Mouse (Mus musculus) kidney, adult 2 months (tissue): Measurements from ENCODE around the gene Fcf1. TPM values are rescaled to one million over a fixed set of nuclear protein-coding genes. Genes with fewer than 3 reads are reported as not detected.

ENCODE experiments used
- DNase-seq: peaks from one replicate; pipeline ENCODE4 v3.0.0; 2021
- H3K27ac ChIP-seq: fragments of 200-500 bp; 2 replicates; pipeline ENCODE4 v1.5.1; 2012; ENCODE audit warnings: low read depth, low read length, control low read depth, inconsistent platforms; ENCODE audit not compliant: insufficient read depth
- H3K27me3 ChIP-seq: fragments of 200-500 bp; replicated peaks from 2 replicates; pipeline ENCODE4 v1.6.1; 2012; ENCODE audit warnings: mild to moderate bottlenecking, moderate library complexity, low read length, inconsistent platforms; ENCODE audit not compliant: control insufficient read depth, insufficient read depth
- H3K36me3 ChIP-seq: fragments of 200-500 bp; 2 replicates; pipeline ENCODE4 v1.6.1; 2012; ENCODE audit warnings: mild to moderate bottlenecking, moderate library complexity, low read length, inconsistent platforms; ENCODE audit not compliant: control insufficient read depth, insufficient read depth
- H3K4me1 ChIP-seq: fragments of 200-500 bp; 2 replicates; pipeline ENCODE4 v1.6.1; 2011; ENCODE audit warnings: low read length; ENCODE audit not compliant: control insufficient read depth, insufficient read depth
- H3K4me3 ChIP-seq: fragments of 200-500 bp; 2 replicates; pipeline ENCODE4 v1.5.1; 2011; ENCODE audit warnings: mild to moderate bottlenecking, low read depth, low read length, control low read depth; ENCODE audit not compliant: insufficient read depth
- CTCF ChIP-seq: fragments of 200-500 bp; conservative IDR thresholded peaks from 2 replicates; pipeline ENCODE4 v1.5.1; 2011; ENCODE audit warnings: low read depth, mild to moderate bottlenecking, control low read depth, low read length, moderate library complexity, mixed read lengths; ENCODE audit not compliant: insufficient read depth, insufficient read length
- POLR2A ChIP-seq: fragments of 200-500 bp; IDR thresholded peaks from one replicate; pipeline ENCODE4 v1.6.1; 2011; ENCODE audit warnings: low read depth, low read length, control low read depth
- WGBS: fragments of 180-500 bp; shearing (Covaris S2); methylation state at CpG from one replicate; pipeline ENCODE4 v1.1.7; 2018; 5-methylcytosine and 5-hydroxymethylcytosine counted together
- polyA plus RNA-seq: library from polyadenylated mRNA; depleted of rRNA; stranded (reverse); fragments of >200 nt; gene quantifications from 2 replicates; pipeline ENCODE4 v1.2.3, GENCODE M21; 2012

Gene Fcf1
- polyA plus RNA-seq, 1 experiment, result 52.0 TPM

- 94% methylated on average over 6 of the region's 6 CpGs for WGBS
- H3K27me3 ChIP-seq, result no peaks in the 10 kb centered on the region
- no peaks in the 10 kb centered on the region for H3K4me1 ChIP-seq
- H3K27ac ChIP-seq, result no peak overlapping the region
- peaks cover 4% of the 10 kb centered on the region; the same call in 1 of the 2 replicates for H3K36me3 ChIP-seq
- no peak overlapping the region for H3K4me3 ChIP-seq
- no peak for DNase-seq
- TF ChIP-seq CTCF, result no peak
- TF ChIP-seq POLR2A, result no peak
These were observed 22.0 kb upstream of the Fcf1 start for GRCm38 (mm10) chr12:84948584-84949285.

- no peak for DNase-seq
- WGBS, result 82% methylated on average over 6 of the region's 6 CpGs
- Histone ChIP-seq H3K4me3 (no peak overlapping the region), H3K36me3 (peaks cover 4% of the 10 kb centered on the region; the same call in 1 of the 2 replicates), H3K27ac (no peak overlapping the region), H3K27me3 (no peaks in the 10 kb centered on the region), H3K4me1 (no peaks in the 10 kb centered on the region)
- no peak for TF ChIP-seq POLR2A
- TF ChIP-seq CTCF, result no peak
These were observed 19.9 kb upstream of the Fcf1 start for GRCm38 (mm10) chr12:84950763-84951162.

- H3K4me1 ChIP-seq, result no peaks in the 10 kb centered on the region
- DNase-seq, result no peak
- H3K4me3 ChIP-seq, result no peak overlapping the region
- H3K27ac ChIP-seq, result no peak overlapping the region
- peaks cover 2% of the 10 kb centered on the region; the same call in 1 of the 2 replicates for H3K36me3 ChIP-seq
- 61% methylated on average over 8 of the region's 8 CpGs for WGBS
- no peaks in the 10 kb centered on the region for H3K27me3 ChIP-seq
- TF ChIP-seq POLR2A (no peak), CTCF (no peak)
These were observed 19.2 kb upstream of the Fcf1 start for GRCm38 (mm10) chr12:84951531-84951930.

GRCm38 (mm10) chr12:84952351-84952750 is 18.3 kb upstream of the Fcf1 start:
- DNase-seq, result peak; percentile 12
- no peak for TF ChIP-seq POLR2A
- no peak for TF ChIP-seq CTCF
- Histone ChIP-seq H3K36me3 (peaks cover 2% of the 10 kb centered on the region; the same call in 1 of the 2 replicates), H3K4me3 (no peak overlapping the region), H3K27ac (no peak overlapping the region), H3K4me1 (no peaks in the 10 kb centered on the region), H3K27me3 (no peaks in the 10 kb centered on the region)
- 41% methylated on average over 1 of the region's 1 CpGs for WGBS

- WGBS, result 92% methylated on average over 3 of the region's 3 CpGs
- TF ChIP-seq CTCF (no peak), POLR2A (no peak)
- no peak overlapping the region for H3K4me3 ChIP-seq
- H3K4me1 ChIP-seq, result no peaks in the 10 kb centered on the region
- H3K27ac ChIP-seq, result no peak overlapping the region
- H3K36me3 ChIP-seq, result no peaks in the 10 kb centered on the region
- DNase-seq, result no peak
- no peaks in the 10 kb centered on the region for H3K27me3 ChIP-seq
These were observed 14.4 kb upstream of the Fcf1 start for GRCm38 (mm10) chr12:84956317-84956716.

GRCm38 (mm10) chr12:84958794-84959356 is 11.8 kb upstream of the Fcf1 start:
- DNase-seq, result no peak
- WGBS, result 69% methylated on average over 1 of the region's 1 CpGs
- H3K4me3 ChIP-seq, result no peak overlapping the region
- H3K4me1 ChIP-seq, result no peaks in the 10 kb centered on the region
- H3K36me3 ChIP-seq, result no peaks in the 10 kb centered on the region
- no peaks in the 10 kb centered on the region for H3K27me3 ChIP-seq
- TF ChIP-seq POLR2A, result no peak
- TF ChIP-seq CTCF, result no peak
- H3K27ac ChIP-seq, result no peak overlapping the region

- Histone ChIP-seq H3K4me3 (no peak overlapping the region), H3K4me1 (no peaks in the 10 kb centered on the region), H3K27me3 (no peaks in the 10 kb centered on the region), H3K36me3 (no peaks in the 10 kb centered on the region), H3K27ac (no peak overlapping the region)
- DNase-seq, result no peak
- no peak for TF ChIP-seq POLR2A
- no peak for TF ChIP-seq CTCF
- WGBS, result 87% methylated on average over 7 of the region's 7 CpGs
These were observed 8.1 kb upstream of the Fcf1 start for GRCm38 (mm10) chr12:84962606-84963005.
